Mouse (Mus musculus) hindlimb bud, embryonic 11.5 days (tissue): ENCODE measurements around the gene Slc35c2.

Source experiments
- DNase-seq: peaks from one replicate; pipeline ENCODE4 v3.0.0-alpha.2; 2012; ENCODE audit warnings: low read depth, low spot score; ENCODE audit errors: extremely low spot score

Gene Slc35c2

GRCm38 (mm10) chr2:165277188-165277740 is 10.4 kb downstream of the Slc35c2 start:
- DNase-seq, result no peak

DNA sequence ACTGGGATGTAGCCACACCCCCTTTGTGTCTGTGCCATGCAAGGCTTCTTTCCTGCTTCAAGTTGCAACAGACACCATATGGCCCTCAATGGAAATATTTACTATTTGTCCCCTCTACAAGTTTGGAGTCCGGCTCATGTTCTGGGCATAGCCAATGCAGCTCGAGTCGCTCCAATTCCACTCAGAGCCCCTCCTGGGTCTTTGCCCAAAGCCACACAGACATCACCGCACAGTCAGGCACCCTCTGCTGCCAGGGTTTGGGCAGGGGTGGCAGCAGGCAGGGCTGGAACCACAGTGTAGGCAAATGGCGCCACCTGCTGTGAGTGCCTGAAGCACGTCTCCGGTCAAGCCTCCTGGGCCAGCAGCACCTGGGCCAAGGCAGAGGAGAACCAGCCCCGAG is 11.8 kb downstream of the Slc35c2 start:
- DNase-seq, result no peak

DNA sequence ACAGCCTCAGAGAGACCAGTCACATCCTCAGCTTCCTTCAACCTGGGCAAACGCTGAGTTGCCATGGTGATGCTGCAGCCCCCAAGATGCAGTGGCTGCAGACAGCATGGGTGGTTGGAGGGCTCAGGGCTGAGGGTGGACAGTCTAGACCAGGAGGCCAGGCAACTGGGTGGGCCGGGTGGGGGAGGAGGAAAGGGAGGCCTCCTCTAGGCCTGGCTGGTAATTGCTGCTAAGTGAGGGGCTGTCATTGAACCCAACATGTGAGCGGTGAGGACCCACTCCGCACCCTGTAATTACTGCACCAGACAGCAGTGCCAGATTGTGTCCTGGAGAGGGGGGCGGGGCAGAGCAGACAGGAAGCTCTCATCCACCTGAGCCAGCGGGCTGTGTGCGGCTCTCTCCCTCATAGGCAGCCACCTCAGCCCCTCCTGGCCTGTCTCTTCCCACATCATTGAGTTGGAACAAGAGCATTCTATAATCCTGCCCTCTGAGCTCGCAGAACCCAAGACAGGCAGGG is 12.5 kb downstream of the Slc35c2 start:
- DNase-seq, result no peak

- no peak for DNase-seq
Observed at GRCm38 (mm10) chr2:165273589-165273988, 14.1 kb downstream of the Slc35c2 start.

- no peak for DNase-seq
Observed at GRCm38 (mm10) chr2:165271326-165271725, 16.3 kb downstream of the Slc35c2 start.

- DNase-seq, result no peak
Observed at GRCm38 (mm10) chr2:165270858-165271257, 16.8 kb downstream of the Slc35c2 start.

- no peak for DNase-seq
Observed at GRCm38 (mm10) chr2:165266739-165267138, 20.9 kb downstream of the Slc35c2 start.

DNA sequence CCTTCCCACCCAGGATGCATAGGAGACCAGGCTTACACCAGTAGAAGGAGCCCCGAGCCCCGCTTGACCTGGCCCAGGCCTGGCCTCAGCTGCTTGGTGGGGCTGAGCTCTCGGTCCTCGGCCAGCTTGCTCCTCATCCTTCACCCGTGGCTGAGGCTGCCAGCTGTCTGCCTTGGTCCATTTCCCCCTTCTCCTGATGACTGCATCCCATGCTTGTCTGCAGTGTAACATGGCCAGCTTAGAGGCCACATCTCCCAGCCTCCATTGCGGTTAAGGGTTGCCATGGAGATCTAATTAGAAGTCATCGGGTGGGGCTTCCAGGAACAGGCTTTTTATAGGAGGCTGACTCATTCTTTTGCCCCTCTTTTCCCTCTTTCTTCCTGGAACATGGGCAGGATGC is 23.8 kb downstream of the Slc35c2 start:
- DNase-seq, result no peak

DNA sequence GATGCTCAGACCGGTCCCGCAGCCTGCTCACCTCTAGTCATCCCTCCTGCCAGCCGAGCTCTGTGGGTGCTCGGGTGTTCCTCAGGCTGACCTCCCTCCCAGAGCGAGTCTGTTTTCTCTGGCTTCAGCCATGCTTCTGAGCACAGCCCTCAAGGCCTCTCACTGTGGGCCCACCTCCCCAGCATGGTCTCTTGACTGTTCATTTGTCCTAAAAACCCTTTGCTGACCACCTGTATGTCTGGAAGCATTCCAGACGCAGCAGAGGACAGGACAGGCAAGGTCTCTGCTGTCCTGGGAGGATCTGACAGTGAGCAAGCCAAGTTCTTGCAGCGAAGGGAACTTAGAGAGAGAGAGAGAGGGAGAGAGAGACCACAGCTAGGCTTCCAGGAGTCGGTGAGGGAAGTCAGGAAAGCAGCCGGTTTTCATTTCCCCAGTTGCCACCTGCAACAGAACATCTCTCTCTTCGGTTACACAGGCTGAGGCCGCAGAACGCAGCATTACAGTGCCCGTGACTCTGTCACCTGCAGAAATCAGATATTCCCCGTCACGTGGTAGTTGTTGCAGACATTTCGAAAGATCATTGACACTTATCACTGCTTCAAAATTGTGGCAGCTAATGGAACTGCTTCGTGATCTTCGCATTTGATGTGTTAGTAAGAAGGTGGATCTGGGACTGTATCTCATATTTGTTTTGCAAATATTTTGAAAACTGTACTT is 25.2 kb downstream of the Slc35c2 start:
- no peak for DNase-seq

- DNase-seq, result no peak
Observed at GRCm38 (mm10) chr2:165259859-165260258, 27.8 kb downstream of the Slc35c2 start.

DNA sequence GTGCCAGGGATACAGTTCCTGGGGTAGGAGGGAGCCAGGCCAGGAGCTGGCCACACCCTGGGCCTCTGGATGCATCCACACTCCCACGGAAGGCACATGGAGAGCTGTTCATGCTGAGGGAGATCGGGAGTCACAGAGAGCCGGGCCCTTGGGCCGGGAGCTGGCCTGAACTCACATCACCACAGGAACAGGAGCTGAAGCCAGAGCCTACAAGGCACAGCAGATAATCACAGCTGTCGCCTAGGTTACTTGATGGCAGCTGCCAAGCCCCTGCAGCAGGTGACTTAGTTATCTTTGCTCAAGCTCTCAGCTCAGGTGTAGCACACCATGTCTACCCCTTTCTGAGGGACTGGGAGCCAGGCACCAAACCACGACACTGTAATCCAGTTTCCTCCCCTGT is 29.3 kb downstream of the Slc35c2 start:
- DNase-seq, result no peak

GRCm38 (mm10) chr2:165257151-165257834 is 30.4 kb downstream of the Slc35c2 start:
- no peak for DNase-seq

DNA sequence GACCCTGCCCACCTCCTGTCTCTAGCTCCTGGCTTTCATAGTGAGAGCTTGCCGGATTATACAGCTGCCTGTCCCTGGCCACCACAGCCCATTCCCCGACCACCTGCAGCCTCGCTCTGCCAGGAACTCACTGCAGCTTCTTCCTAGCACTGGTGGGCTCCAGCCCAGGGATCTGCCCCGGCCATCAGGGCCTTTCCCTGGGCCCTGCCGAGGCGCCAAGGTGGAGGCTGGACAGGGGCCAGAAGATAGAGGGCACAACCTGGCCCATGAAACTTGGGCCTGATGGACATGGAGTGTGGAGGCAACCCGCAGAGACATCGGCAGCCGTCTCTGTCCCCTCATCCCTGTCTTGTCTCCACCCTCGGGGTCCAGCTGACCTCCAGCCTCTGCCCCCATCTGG is 31.5 kb downstream of the Slc35c2 start:
- no peak for DNase-seq

DNA sequence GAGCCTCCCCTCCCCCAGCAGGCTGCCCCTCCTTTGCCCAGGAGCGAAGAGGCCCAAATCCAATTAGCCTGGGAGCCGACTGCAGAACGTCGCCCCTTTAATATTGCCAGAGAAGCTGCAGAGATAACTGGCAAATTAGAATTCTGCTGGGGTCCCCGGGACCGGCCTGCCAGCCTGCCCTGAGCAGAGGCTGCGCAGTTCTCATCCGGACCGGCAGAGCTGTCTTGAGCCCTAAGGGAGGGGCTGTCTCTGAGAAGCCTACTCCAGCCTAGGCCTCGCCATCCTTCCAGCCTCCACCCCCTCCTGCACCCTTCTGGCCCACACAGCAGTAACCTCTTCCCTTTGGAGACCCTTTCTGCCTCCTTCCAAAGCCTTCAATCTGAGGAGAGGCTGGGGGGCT is 33.8 kb downstream of the Slc35c2 start:
- no peak for DNase-seq

- no peak for DNase-seq
Observed at GRCm38 (mm10) chr2:165253269-165253668, 34.4 kb downstream of the Slc35c2 start.

GRCm38 (mm10) chr2:165252801-165253200 is 34.9 kb downstream of the Slc35c2 start:
- DNase-seq, result no peak

DNA sequence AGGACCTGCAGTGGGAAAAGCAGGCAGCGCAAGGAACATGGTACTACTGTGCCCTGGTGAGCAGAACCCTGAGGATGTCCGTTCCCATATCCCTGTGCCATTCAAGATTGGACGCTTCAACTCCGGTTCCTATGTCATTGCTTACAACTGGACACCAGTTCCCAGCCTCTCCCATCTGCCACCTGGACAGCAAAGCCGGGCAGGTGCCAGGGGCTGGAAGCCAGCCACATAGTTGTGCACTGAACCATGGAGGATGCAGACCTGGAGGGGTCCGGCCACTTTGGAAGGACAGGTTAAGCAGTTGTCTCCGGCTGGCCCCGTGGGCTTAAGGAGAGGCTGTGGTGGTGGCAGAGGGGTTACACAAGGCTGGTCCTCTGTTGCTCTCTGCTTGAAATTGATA is 35.3 kb downstream of the Slc35c2 start:
- no peak for DNase-seq

DNA sequence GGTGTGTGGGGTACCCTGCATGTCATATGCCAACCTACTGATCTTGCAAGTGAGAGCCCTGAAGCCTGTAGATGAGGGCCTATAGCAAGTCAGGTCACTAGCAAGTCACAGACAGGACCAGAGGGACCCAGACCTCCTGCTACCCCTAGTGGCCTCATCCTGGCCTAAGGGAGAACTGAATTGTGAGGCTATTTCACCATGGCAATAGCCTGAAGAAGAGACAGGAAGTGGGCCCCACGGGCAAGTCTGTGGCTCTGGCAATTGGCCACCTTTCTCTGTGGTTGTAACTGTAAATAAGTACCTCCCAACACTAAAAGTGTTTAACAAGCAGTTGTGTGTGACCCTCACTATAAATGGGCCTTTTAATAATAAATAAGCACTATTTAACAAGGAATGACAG is 36.8 kb downstream of the Slc35c2 start:
- DNase-seq, result no peak

GRCm38 (mm10) chr2:165248967-165249366 is 38.7 kb downstream of the Slc35c2 start:
- peak; percentile 30 for DNase-seq

GRCm38 (mm10) chr2:165246349-165246748 is 41.3 kb downstream of the Slc35c2 start:
- no peak for DNase-seq

DNA sequence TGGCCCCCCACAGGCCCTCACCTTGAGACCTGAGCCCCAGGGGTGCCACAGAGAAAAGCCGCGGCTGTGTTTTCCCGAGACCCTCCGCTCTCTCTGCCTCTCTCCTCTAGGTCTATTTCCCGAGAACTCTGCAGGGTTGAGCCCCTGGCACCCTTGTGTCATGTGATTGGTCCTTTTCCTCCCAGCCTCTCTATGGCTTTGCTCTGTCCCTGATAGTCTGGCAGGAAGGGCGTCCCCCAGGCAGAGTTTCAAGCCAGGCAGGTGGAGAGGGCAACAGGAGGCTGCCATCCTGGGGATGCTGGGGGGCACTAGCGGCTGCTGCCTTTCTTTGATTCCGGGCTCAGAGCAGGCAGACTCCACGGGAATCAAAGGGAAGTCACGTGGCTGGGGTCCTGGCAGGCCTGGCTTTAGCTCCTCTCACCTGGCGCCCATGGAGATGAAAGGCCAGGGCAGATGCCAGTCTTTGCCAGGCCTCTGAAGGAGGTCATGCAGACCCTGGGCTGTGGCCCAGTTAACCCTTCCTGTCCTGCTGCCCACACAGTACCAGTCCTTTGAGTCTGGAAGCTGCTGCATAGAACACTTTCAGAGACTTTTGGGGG is 44.4 kb downstream of the Slc35c2 start:
- no peak for DNase-seq

- no peak for DNase-seq
Observed at GRCm38 (mm10) chr2:165242575-165242974, 45.1 kb downstream of the Slc35c2 start.
